Mouse (Mus musculus): ENCODE measurements around the gene H3f3b.
A peak's percentile ranks its signal among the peaks of the same experiment; 100 is the strongest.

- TF ChIP-seq CTCF (IDR thresholded peaks at IDR 0.05; ENCODE audit: borderline replicate concordance, insufficient read depth, low read length), result no peak
- TF ChIP-seq POLR2A (IDR thresholded peaks at IDR 0.05; ENCODE audit: low read depth, low read length), result peak; percentile 70
Observed at GRCm38 (mm10) chr11:116030898-116031845, 3.4 kb upstream of the H3f3b start.
